Mouse (Mus musculus): ENCODE measurements at regions not wholly inside any gene's neighbourhood (a gene's known extent, or its start where the extent isn't known, plus 50 kb on each side); places are given as distances from the start of the nearest gene placed in this dataset.
"Not testable (repeated sequence)": the region's sequence is repeated elsewhere in the genome, so short reads cannot be mapped to it uniquely, and the experiment has no call there.

DNA sequence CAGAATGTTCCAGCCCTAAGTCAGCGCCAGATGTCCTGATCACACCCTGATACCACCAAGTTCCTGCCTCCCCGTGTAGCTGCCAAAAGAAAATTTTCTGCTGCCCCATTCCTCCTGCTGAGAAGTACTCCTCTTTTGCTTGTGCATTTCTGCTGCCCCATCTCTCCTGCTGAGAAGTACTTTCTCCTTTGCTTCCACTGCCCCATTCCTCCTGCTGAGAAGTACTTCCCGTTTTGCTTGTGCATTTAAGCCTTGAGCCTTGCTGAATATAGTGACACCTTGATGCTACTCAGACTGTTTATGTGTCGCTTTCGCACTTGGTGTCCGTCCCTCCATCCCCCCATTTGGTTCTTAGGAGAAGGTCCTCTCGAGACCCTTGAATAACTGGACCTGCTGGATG, 84.1 kb downstream of the Gm5152 start:
- not testable (repeated sequence) for TF ChIP-seq MAX (IDR thresholded peaks at IDR 0.05; ENCODE audit: low read depth); POLR2A (IDR thresholded peaks at IDR 0.05; ENCODE audit: insufficient read length, low read depth); SRF (IDR thresholded peaks at IDR 0.05; ENCODE audit: control insufficient read depth, insufficient read length, low read depth); POLR2AphosphoS2 (IDR thresholded peaks at IDR 0.05; ENCODE audit: insufficient read length, low read depth); USF1 (IDR thresholded peaks at IDR 0.05; ENCODE audit: low read depth); CEBPB (IDR thresholded peaks at IDR 0.05; ENCODE audit: insufficient read depth, poor library complexity, severe bottlenecking); MYOD1 (IDR thresholded peaks at IDR 0.05; ENCODE audit: control insufficient read depth in 1 of 3, insufficient read length in 2 of 3, low read depth in 2 of 3); E2F4 (IDR thresholded peaks at IDR 0.05; ENCODE audit: insufficient read depth)

All from myocyte (in vitro differentiated cells).